Mouse (Mus musculus): Measurements from ENCODE around the gene Actr10.

DNA sequence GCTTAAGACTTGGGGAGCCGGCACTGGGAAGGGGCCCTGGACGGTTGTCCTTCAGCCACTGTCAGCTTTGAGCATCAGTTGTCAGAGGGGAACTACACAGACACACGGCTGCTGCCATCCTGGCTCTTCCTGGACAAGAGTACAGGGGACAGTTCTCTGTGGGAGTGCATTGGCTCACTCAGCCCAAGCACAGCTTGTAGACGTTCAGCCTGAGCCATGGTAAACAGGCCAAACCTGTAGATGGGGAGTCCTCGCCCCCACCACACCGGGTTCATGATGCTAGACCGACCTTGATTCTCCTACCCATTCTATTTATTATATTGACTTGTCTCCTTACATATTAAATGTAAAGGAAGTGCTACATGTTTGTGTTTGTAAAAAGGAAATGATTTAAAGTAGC is 42.4 kb upstream of the Actr10 start:
- no peak for TF ChIP-seq CTCF (IDR thresholded peaks at IDR 0.05; ENCODE audit: low read depth)
- TF ChIP-seq EP300 (IDR thresholded peaks at IDR 0.05; ENCODE audit: low read depth): no peak
